Mouse (Mus musculus) heart, postnatal 0 days (tissue): Measurements from ENCODE around the gene Rbm24.

ENCODE experiments used
- CTCF ChIP-seq: IDR thresholded peaks from 2 replicates; pipeline ENCODE4 v1.5.1; 2016; ENCODE audit warnings: antibody characterized with exemption, control low read depth, low read depth
- EP300 ChIP-seq: IDR thresholded peaks from 2 replicates; pipeline ENCODE4 v1.6.1; 2016; ENCODE audit warnings: antibody characterized with exemption, low read depth

DNA sequence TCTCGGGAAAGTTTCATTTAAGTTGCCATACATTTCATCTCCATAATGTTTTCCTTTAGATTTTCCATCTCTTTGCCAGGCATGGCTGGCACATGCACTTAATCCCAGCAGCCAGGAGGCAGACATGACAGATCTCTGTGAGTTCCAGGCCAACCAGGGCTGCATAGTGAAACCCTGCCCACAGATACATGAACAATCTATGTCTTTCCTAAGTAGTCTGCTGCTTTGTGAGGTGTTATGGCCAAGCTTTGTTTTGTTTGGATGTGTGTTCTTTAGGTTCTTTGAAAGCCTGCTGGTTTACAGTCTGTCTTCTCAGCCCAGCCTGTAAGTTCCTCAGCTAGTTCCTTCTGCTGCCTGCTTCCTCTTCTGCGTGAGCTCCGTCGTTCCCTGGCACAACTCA is 25.3 kb upstream of the Rbm24 start:
- TF ChIP-seq CTCF, result no peak
- TF ChIP-seq EP300, result no peak
